Mouse (Mus musculus) megakaryocyte, adult 5-6 weeks (primary cell): Measurements from ENCODE around the gene Vmn1r205. TPM values are rescaled to one million over a fixed set of nuclear protein-coding genes. Genes with fewer than 3 reads are reported as not detected.
"Not testable (repeated sequence)": the region's sequence is repeated elsewhere in the genome, so short reads cannot be mapped to it uniquely, and the experiment has no call there.

Experiments
- ATAC-seq: 2 replicates; pipeline ENCODE4 v1.8.0; 2016; ENCODE audit warnings: mild to moderate bottlenecking, inconsistent platforms; ENCODE audit not compliant: poor library complexity, severe bottlenecking
- total RNA-seq, 2 experiments: library from RNA; stranded (forward) in 1 of 2; stranded (reverse) in 1 of 2; fragments of 153-499, 151-499 nt in 1 of 2; fragments of 221-1000, 200-1000 nt in 1 of 2; gene quantifications; 2 replicates each; pipeline versions ENCODE4 v1.2.3 to v1.2.4; 2015 to 2017

Gene Vmn1r205
- total RNA-seq (2015): not detected in 2 replicates
- not detected in 2 replicates for total RNA-seq (2017)

GRCm38 (mm10) chr13:22592900-22593299 lies at the start of gene Vmn1r205:
Gene Vmn1r205, minus strand, starts transcription at chr13:22593000.
- ATAC-seq: no peak

DNA sequence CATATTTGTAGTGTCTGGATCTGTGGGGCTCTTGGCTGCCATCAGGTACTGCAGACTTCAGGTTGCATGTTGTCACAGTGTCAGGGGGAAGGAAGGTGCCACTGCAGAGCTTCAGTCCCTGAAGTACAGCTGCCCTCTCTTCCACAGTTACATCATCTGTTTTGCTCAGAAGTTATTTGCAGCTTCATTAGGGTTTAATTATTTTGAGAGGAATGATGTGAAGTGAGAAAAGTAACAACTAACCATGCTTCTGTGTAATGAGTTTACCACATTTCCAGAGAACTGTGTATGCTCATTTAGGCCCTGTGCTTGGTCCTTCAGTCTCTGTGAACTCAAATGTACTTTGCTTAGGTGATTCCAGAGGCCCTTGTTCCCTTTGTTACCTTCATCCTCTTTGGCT lies 31.4 kb upstream of the Vmn1r205 start, which contains the start of gene Vmn1r206:
Gene Vmn1r206 (minus strand): TSS at position 101 of the 400 bp plus-strand sequence.
- ATAC-seq: not testable (repeated sequence)

DNA sequence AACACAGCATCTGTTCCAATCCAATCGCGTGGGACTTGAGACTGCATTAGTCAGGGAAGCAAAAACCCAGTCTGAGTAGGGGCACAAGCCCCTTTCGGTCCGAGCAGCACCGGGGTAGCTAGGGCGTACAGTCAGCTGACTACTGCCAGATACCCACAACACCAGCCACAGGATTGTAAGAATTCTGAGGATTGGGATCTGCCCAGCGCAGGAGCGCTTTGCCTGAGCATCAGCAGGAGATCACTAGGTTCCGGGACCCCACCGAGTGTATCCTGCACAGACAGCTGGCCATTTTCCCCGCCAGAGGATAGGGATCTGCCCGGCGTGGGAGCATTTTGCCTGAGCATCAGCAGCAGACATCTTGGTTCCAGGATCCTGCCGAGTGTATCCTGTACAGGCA lies 9.5 kb downstream of the Vmn1r205 start:
- not testable (repeated sequence) for ATAC-seq

GRCm38 (mm10) chr13:22574911-22575310 lies 17.9 kb downstream of the Vmn1r205 start:
- not testable (repeated sequence) for ATAC-seq

DNA sequence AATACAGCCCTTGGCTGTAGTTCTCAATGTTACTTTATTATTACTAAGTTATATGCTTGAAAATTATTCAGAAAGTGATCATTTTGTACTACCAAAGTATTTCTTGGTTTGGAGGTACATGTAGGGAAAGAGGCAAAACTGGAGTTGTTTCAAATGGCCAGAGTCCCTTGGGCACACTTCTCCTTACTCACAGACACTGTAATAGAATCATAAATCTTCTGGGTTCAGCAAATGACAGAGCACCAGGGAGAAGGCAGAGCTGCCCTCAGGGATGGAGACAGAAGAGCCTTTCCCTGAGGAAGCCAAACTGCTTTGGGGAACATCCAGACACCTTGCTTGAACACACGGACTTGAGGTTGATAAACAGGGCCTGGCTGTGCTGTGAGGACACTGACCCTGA lies 39.9 kb downstream of the Vmn1r205 start, which contains the start of gene Vmn1r204:
Gene Vmn1r204 (plus strand): TSS at position 301 of the 400 bp plus-strand sequence.
- not testable (repeated sequence) for ATAC-seq

Other genes with a start within 250 kb of the Vmn1r205 start
- gene Vmn1r198, start 242.6 kb downstream of the Vmn1r205 start, total RNA-seq (2015): not detected in 2 replicates
- gene Vmn1r198, start 242.6 kb downstream of the Vmn1r205 start, total RNA-seq (2017): under 0.01 TPM in 1 of 2 replicates, not detected in the other
- not detected in 2 replicates for gene Vmn1r199, start 213.2 kb downstream of the Vmn1r205 start, total RNA-seq (2015)
- not detected in 2 replicates for gene Vmn1r199, start 213.2 kb downstream of the Vmn1r205 start, total RNA-seq (2017)
- gene Vmn1r200, start 202.6 kb downstream of the Vmn1r205 start, total RNA-seq (2015): not detected in 2 replicates
- gene Vmn1r200, start 202.6 kb downstream of the Vmn1r205 start, total RNA-seq (2017): 0.04 TPM in 1 of 2 replicates, not detected in the other
- not detected in 2 replicates for gene Vmn1r201, start 121.1 kb downstream of the Vmn1r205 start, total RNA-seq (2015)
- gene Vmn1r201, start 121.1 kb downstream of the Vmn1r205 start, total RNA-seq (2017): not detected in 2 replicates
- not detected in 2 replicates for gene Vmn1r202, start 87.6 kb downstream of the Vmn1r205 start, total RNA-seq (2015)
- not detected in 2 replicates for gene Vmn1r202, start 87.6 kb downstream of the Vmn1r205 start, total RNA-seq (2017)
- gene Vmn1r203, start 74.9 kb downstream of the Vmn1r205 start, total RNA-seq (2015): 0.02 TPM in 1 of 2 replicates, not detected in the other
- 0.11 TPM in 1 of 2 replicates, not detected in the other for gene Vmn1r203, start 74.9 kb downstream of the Vmn1r205 start, total RNA-seq (2017)
- not detected in 2 replicates for gene Vmn1r204, start 39.8 kb downstream of the Vmn1r205 start, total RNA-seq (2015)
- gene Vmn1r204, start 39.8 kb downstream of the Vmn1r205 start, total RNA-seq (2017): not detected in 2 replicates
- not detected in 2 replicates for gene Vmn1r206, start 31.3 kb upstream of the Vmn1r205 start, total RNA-seq (2015)
- not detected in 2 replicates for gene Vmn1r206, start 31.3 kb upstream of the Vmn1r205 start, total RNA-seq (2017)
- not detected in 2 replicates for gene Vmn1r207-ps, start 136.6 kb upstream of the Vmn1r205 start, total RNA-seq (2015)
- not detected in 2 replicates for gene Vmn1r207-ps, start 136.6 kb upstream of the Vmn1r205 start, total RNA-seq (2017)
- gene Vmn1r208, start 184.4 kb upstream of the Vmn1r205 start, total RNA-seq (2015): not detected in 2 replicates
- not detected in 2 replicates for gene Vmn1r208, start 184.4 kb upstream of the Vmn1r205 start, total RNA-seq (2017)
- not detected in 2 replicates for gene Vmn1r209, start 216.7 kb upstream of the Vmn1r205 start, total RNA-seq (2015)
- not detected in 2 replicates for gene Vmn1r209, start 216.7 kb upstream of the Vmn1r205 start, total RNA-seq (2017)
- not detected in 2 replicates for gene Vmn1r210, start 238.3 kb upstream of the Vmn1r205 start, total RNA-seq (2015)
- gene Vmn1r210, start 238.3 kb upstream of the Vmn1r205 start, total RNA-seq (2017): not detected in 2 replicates